Mouse (Mus musculus) liver, adult 2 months (tissue): ENCODE results near the gene Rapgef2.

Experiments
- CTCF ChIP-seq: fragments of 200-500 bp; IDR thresholded peaks from 2 replicates; pipeline ENCODE4 v1.5.1; 2011; ENCODE audit warnings: low read depth, low read length, control low read depth
- POLR2A ChIP-seq: fragments of 200-500 bp; IDR thresholded peaks from 2 replicates; pipeline ENCODE4 v1.6.1; 2011; ENCODE audit warnings: low read length, control low read depth; ENCODE audit not compliant: insufficient read depth; ENCODE audit errors: extremely low read depth

DNA sequence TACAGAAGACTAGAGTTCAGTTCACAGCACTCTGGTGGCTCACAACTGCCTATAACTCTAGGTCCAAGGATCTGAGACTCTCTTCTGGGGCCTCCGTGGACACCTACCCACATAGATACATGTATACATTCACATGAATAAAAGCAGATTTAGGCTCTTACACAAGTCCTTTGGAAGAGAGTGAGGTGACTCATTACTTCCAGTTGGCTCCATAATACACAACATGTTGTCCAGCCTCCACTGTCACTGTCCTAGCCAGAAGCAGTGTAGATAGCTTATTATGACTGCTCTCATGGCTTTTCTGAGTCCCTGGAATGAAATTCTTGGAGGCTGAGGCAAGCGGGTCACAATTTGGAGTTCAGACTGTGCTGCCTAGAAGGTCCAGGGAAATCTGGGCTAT is 251.9 kb downstream of the Rapgef2 start:
- TF ChIP-seq CTCF (no peak), POLR2A (no peak)
